Mouse (Mus musculus) stomach, embryonic 14.5 days (tissue): ENCODE measurements around the gene Dapk3. TPM values are rescaled to one million over a fixed set of nuclear protein-coding genes. Genes with fewer than 3 reads are reported as not detected.

ENCODE experiments used
- ATAC-seq: fragments of 200-750 bp; cut with Nextera tagmentation; 2 replicates; pipeline ENCODE4 v1.8.0; 2017; ENCODE audit warnings: low read depth, moderate TSS enrichment; ENCODE audit not compliant: insufficient number of reproducible peaks, insufficient read depth, low FRiP score
- H3K27ac ChIP-seq: fragments of 300-500 bp; sonication (generic); 2 replicates; pipeline ENCODE4 v1.5.1; 2014; ENCODE audit warnings: mild to moderate bottlenecking, low read length, moderate library complexity, mixed read lengths
- H3K27me3 ChIP-seq: fragments of 300-500 bp; sonication (generic); 2 replicates; pipeline ENCODE4 v1.6.1; 2014; ENCODE audit warnings: low read length, control low read depth, mixed read lengths; ENCODE audit not compliant: control insufficient read depth, insufficient read depth
- H3K36me3 ChIP-seq: fragments of 300-500 bp; sonication (generic); 2 replicates; pipeline ENCODE4 v1.6.1; 2014; ENCODE audit warnings: mild to moderate bottlenecking, control low read depth, low read length, moderate library complexity, mixed read lengths; ENCODE audit not compliant: control insufficient read depth, insufficient read depth
- H3K4me1 ChIP-seq: fragments of 300-500 bp; sonication (generic); 2 replicates; pipeline ENCODE4 v1.6.1; 2014; ENCODE audit warnings: low read length, control low read depth, mixed read lengths; ENCODE audit not compliant: control insufficient read depth, insufficient read depth
- H3K4me2 ChIP-seq: fragments of 300-500 bp; sonication (generic); replicated peaks from 2 replicates; pipeline ENCODE4 v1.6.1; 2014; ENCODE audit warnings: low read depth, low read length, control low read depth
- H3K4me3 ChIP-seq: fragments of 300-500 bp; sonication (generic); 2 replicates; pipeline ENCODE4 v1.5.1; 2014; ENCODE audit warnings: low read depth, low read length, control low read depth
- H3K9ac ChIP-seq: fragments of 300-500 bp; sonication (generic); replicated peaks from 2 replicates; pipeline ENCODE4 v1.6.1; 2014; ENCODE audit warnings: low read depth, mild to moderate bottlenecking, control low read depth, low read length, moderate library complexity, mixed read lengths
- H3K9me3 ChIP-seq: fragments of 300-500 bp; sonication (generic); 2 replicates; pipeline ENCODE4 v1.6.1; 2016; ENCODE audit warnings: low read depth, low read length, control low read depth; ENCODE audit not compliant: control insufficient read depth
- WGBS: fragments of 180-500 bp; shearing (Covaris S2); extraction: QIAGEN DNeasy Blood & Tissue Kit; methylation state at CpG from one replicate; pipeline ENCODE4 v1.1.7; 2014; 5-methylcytosine and 5-hydroxymethylcytosine counted together
- polyA plus RNA-seq: library from polyadenylated mRNA; unstranded; fragments of >200 nt; fragmentation: Nextera tagmentation; extraction: Ambion mirVana; gene quantifications from 2 replicates; pipeline ENCODE4 v1.2.1, GENCODE M21; 2014

The Dapk3 gene
- polyA plus RNA-seq, 1 experiment from 2014 or later: 48.9 TPM

DNA sequence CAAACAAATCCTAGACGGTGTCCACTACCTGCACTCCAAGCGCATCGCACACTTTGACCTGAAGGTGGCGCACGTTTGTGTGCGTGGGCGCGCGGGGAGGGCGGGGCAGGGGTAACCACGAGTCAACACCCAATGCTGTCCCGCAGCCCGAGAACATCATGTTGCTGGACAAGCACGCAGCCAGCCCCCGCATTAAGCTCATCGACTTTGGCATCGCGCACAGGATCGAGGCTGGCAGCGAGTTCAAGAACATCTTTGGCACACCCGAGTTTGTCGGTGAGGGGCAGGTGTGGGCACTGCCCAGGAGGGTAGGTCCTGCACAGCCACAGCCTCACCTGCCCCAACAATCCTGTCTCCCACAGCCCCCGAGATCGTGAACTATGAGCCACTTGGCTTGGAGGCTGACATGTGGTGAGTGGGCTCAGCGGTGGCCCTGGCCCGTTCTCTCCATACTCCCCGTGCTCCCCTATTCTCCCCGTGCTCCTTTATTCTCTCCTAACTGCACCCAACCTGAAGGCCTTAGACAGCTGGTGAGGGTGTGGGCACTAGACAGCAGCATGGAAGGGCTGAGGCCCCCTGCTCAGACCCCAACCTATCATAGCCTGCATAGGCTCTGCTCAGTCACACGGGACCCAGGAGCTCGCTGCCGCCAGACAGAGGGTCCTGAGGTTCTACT, 7.6 kb downstream of the Dapk3 start:
- H3K27ac ChIP-seq: peak overlapping the region; percentile 1; the same call in 1 of the 2 replicates
- H3K4me3 ChIP-seq: no peak overlapping the region
- no peak for ATAC-seq
- H3K9ac ChIP-seq: no peak overlapping the region
- H3K36me3 ChIP-seq: peaks cover 28% of the 10 kb centered on the region
- 71% methylated on average over 31 of the region's 31 CpGs for WGBS
- peaks cover 9% of the 10 kb centered on the region for H3K4me1 ChIP-seq
- no peak overlapping the region for H3K4me2 ChIP-seq
- H3K9me3 ChIP-seq: no peaks in the 10 kb centered on the region
- H3K27me3 ChIP-seq: peaks cover 9% of the 10 kb centered on the region; the same call in 1 of the 2 replicates

DNA sequence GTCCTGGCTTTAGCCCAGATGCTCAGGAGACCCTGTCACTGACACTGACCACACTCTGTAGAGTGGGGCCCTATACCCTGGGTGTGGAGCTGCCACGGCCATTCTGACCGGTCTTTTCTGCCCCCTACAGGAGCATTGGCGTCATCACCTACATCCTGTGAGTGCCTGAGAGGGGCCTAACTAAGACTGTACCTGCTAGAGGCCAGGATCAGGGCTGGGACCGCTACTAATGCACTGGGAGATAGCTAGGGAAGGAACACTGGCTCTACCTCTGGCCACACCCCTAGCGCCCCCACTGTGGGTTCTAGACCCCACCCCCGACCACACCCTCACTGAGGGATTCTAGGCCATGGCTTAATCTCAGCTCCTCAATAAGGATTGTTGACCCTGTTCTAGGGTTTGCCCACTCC, 8.1 kb downstream of the Dapk3 start:
- Histone ChIP-seq H3K9ac (no peak overlapping the region), H3K9me3 (no peaks in the 10 kb centered on the region), H3K27ac (peak overlapping the region; percentile 1; the same call in 1 of the 2 replicates), H3K36me3 (peaks cover 28% of the 10 kb centered on the region), H3K27me3 (peaks cover 9% of the 10 kb centered on the region; the same call in 1 of the 2 replicates), H3K4me1 (peaks cover 9% of the 10 kb centered on the region), H3K4me3 (no peak overlapping the region), H3K4me2 (no peak overlapping the region)
- no peak for ATAC-seq
- 56% methylated on average over 6 of the region's 6 CpGs for WGBS

DNA sequence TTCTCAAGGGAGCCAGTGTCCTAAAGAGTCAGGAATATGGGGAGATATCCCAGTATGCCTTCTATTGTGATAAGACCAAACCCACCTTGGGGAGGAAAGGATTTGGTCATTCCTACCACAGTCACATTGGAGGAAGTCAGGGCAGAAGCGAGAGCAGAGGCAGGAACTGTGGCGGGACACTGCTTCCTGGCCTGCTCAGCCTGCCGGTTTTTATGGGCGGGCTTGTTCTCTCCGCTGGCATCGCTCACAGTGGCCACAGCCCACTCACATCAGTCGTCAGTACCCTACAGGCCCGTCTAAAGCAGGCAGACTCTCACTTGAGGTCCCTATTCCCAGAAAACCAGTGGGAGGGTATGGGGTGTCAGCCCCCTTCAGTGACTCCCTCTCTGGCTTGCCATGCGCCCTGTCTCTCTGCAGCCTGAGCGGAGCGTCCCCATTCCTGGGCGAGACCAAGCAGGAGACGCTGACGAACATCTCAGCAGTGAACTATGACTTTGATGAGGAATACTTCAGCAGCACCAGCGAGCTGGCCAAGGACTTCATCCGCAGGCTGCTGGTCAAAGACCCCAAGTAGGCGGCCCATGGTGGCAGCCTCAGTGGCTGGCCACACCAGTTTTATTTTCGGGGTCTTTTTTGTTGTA, 8.7 kb downstream of the Dapk3 start:
- H3K27me3 ChIP-seq: peaks cover 9% of the 10 kb centered on the region; the same call in 1 of the 2 replicates
- 87% methylated on average over 18 of the region's 18 CpGs for WGBS
- H3K4me1 ChIP-seq: peaks cover 9% of the 10 kb centered on the region
- 0 out of 2 replicates have a peak, but pooled peaks have one; percentile 0 for ATAC-seq
- H3K4me2 ChIP-seq: peak overlapping the region; percentile 97
- peak overlapping the region; percentile 65; the same call in 1 of the 2 replicates for H3K9ac ChIP-seq
- no peaks in the 10 kb centered on the region for H3K9me3 ChIP-seq
- peaks cover 26% of the 10 kb centered on the region for H3K36me3 ChIP-seq
- peak overlapping the region; percentile 85; the same call in 1 of the 2 replicates for H3K27ac ChIP-seq
- no peak overlapping the region; the same call in 1 of the 2 replicates for H3K4me3 ChIP-seq

DNA sequence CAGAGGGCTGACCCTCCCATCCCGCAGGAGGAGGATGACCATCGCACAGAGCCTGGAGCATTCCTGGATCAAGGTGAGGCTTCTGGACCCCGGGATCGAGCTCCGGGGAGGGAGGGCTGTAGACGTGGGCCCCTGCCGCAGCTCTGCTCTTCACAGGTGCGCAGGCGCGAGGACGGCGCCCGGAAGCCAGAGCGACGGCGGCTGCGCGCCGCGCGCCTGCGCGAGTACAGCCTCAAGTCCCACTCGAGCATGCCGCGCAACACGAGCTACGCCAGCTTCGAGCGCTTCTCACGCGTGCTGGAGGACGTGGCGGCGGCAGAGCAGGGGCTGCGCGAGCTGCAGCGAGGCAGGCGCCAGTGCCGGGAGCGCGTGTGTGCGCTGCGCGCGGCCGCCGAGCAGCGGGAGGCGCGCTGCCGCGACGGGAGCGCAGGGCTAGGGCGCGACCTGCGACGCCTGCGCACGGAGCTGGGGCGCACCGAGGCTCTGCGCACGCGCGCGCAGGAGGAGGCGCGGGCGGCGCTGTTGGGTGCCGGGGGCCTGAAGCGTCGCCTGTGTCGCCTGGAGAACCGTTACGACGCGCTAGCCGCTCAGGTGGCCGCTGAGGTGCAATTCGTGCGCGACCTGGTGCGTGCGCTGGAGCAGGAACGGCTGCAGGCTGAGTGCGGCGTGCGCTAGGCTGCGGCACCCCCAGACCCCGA, 9.6 kb downstream of the Dapk3 start:
- peaks cover 9% of the 10 kb centered on the region; the same call in 1 of the 2 replicates for H3K27me3 ChIP-seq
- peaks cover 9% of the 10 kb centered on the region for H3K4me1 ChIP-seq
- H3K27ac ChIP-seq: peak overlapping the region; percentile 85
- peak overlapping the region; percentile 49 for H3K4me3 ChIP-seq
- peaks cover 17% of the 10 kb centered on the region; the same call in 1 of the 2 replicates for H3K36me3 ChIP-seq
- WGBS: under 1% methylated on average over 91 of the region's 93 CpGs
- peak overlapping the region; percentile 97 for H3K4me2 ChIP-seq
- peak overlapping the region; percentile 65 for H3K9ac ChIP-seq
- peak; percentile 81 for ATAC-seq
- no peaks in the 10 kb centered on the region for H3K9me3 ChIP-seq

DNA sequence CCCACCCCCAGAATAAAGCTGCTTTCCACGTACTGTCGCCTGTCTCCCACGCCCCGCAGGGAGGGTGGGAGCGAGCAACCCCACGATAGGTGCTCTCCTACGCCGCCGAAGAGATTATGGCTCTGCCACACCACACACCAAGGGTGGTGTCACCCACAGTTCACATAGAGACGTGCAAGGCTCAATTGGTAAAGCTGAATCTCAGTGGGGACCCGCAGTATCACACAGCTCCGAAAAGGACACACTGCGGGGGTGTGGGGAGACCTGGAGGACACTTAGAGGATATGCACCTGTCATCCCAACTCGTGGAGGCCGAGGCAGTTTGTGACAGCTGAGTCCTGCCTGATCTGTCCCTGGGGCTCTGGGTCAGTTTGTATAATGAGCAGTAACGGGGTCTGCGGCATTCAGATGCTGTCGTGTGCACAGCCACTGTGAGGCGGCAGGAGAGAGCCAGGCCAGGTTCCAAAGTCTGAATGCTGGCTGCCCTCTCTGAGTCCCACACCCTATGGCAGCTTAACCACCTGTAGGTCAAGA, 10.2 kb downstream of the Dapk3 start:
- Histone ChIP-seq H3K27ac (peak overlapping the region; percentile 85), H3K4me1 (peaks cover 9% of the 10 kb centered on the region), H3K36me3 (peaks cover 15% of the 10 kb centered on the region; the same call in 1 of the 2 replicates), H3K4me2 (peak overlapping the region; percentile 97), H3K9me3 (no peaks in the 10 kb centered on the region), H3K9ac (peak overlapping the region; percentile 65), H3K4me3 (peak overlapping the region; percentile 49), H3K27me3 (peaks cover 9% of the 10 kb centered on the region; the same call in 1 of the 2 replicates)
- WGBS: 5% methylated on average over 19 of the region's 19 CpGs
- peak; percentile 10; the same call in 1 of the 2 replicates for ATAC-seq

DNA sequence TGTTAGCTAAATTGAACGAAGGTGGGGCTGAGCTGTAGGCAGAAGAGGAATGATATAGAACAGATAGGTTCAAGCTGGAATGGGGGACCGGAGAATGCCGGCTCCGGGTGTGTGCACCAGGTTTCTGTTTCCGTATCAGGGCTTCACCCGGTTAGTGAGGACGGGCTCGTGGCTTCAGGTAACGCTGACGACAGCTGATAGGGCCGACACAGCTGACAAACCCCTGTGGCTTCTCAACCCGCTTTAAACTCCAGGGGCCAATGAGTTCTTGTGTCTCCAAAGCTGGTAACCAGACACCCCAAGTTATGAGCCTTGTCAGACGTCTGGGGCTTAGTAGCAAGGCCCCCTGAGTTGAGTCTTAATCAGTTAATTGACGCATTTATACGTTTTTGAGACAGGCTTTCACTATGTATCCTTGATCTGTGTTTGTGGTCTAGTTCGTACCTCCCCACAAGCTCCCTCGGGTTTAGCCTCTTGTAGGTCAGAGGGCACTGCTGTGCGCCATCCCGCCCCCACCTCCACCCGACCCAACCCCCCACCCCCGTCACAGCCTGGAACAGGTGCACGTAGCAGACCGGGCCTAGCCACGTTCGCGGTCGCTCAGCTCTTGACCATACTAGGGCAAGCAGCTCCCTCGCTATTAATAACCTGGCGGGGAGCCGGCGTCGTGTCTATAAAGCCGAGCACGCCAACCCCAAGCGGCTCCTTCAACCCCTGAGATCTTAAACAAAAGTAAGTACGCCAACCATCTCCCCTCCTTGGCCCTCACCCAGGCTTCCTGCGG, 11.4 kb downstream of the Dapk3 start:
- H3K4me2 ChIP-seq: peak overlapping the region; percentile 29
- peak overlapping the region; percentile 67 for H3K27ac ChIP-seq
- H3K9ac ChIP-seq: 0 out of 2 replicates have a peak overlapping the region, but pooled peaks have one; percentile 30
- peaks cover 9% of the 10 kb centered on the region; the same call in 1 of the 2 replicates for H3K27me3 ChIP-seq
- peaks cover 9% of the 10 kb centered on the region for H3K4me1 ChIP-seq
- no peaks in the 10 kb centered on the region for H3K9me3 ChIP-seq
- no peak for ATAC-seq
- 12% methylated on average over 37 of the region's 37 CpGs for WGBS
- peaks cover 11% of the 10 kb centered on the region; the same call in 1 of the 2 replicates for H3K36me3 ChIP-seq
- peak overlapping the region; percentile 5; the same call in 1 of the 2 replicates for H3K4me3 ChIP-seq

DNA sequence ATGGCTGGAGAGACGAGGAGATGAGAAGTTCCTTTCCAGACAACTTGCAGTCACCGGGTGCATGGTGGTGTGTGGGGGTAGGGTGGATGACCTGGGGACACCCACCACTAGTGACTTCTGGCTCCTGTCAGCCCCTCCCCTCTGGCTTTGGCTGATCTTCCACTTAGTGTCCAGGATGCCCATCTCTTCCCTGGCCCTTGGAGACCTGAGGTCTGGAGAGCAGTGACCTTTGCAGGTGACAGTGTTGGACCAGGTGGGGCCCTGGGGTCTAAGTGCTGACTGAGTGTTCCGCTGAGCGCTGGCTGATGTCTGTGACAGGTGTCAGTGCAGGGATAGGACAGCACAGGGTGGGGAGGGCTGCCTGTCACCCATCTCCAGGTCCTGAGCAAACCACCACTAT, 12.5 kb downstream of the Dapk3 start:
- 65% methylated on average over 4 of the region's 4 CpGs for WGBS
- ATAC-seq: no peak
- Histone ChIP-seq H3K4me1 (peaks cover 9% of the 10 kb centered on the region), H3K27ac (peak overlapping the region; percentile 67), H3K9ac (no peak overlapping the region), H3K4me2 (peak overlapping the region; percentile 29), H3K4me3 (peak overlapping the region; percentile 5), H3K9me3 (no peaks in the 10 kb centered on the region), H3K27me3 (peaks cover 9% of the 10 kb centered on the region; the same call in 1 of the 2 replicates), H3K36me3 (peaks cover 7% of the 10 kb centered on the region; the same call in 1 of the 2 replicates)
